Mouse (Mus musculus): ENCODE results near the gene Nfic. TPM values are rescaled to one million over a fixed set of nuclear protein-coding genes. Genes with fewer than 3 reads are reported as not detected.

Gene Nfic
- 10 to 100 TPM; 59.7 to 65.2 TPM for total RNA-seq (2023)

GRCm38 (mm10) chr10:81455181-81455895 lies at the start of gene Nfic:
Nfic (minus strand) TSS chr10:81455635.

GRCm38 (mm10) chr10:81500032-81500431 lies 44.6 kb upstream of the Nfic start, which contains the start of gene S1pr4:
S1pr4 (minus strand) TSS chr10:81500132.

GRCm38 (mm10) chr10:81496264-81496901 lies 40.9 kb upstream of the Nfic start, which contains the start of gene Ncln:
Ncln (minus strand) TSS chr10:81496392.

GRCm38 (mm10) chr10:81482533-81482889 lies 27.1 kb upstream of the Nfic start, which contains the start of gene Celf5:
Celf5 (minus strand) TSS chr10:81482709.

GRCm38 (mm10) chr10:81392781-81393185 lies 62.7 kb downstream of the Nfic start, which contains the start of gene Smim24:
Smim24 (plus strand) TSS chr10:81393051.

DNA sequence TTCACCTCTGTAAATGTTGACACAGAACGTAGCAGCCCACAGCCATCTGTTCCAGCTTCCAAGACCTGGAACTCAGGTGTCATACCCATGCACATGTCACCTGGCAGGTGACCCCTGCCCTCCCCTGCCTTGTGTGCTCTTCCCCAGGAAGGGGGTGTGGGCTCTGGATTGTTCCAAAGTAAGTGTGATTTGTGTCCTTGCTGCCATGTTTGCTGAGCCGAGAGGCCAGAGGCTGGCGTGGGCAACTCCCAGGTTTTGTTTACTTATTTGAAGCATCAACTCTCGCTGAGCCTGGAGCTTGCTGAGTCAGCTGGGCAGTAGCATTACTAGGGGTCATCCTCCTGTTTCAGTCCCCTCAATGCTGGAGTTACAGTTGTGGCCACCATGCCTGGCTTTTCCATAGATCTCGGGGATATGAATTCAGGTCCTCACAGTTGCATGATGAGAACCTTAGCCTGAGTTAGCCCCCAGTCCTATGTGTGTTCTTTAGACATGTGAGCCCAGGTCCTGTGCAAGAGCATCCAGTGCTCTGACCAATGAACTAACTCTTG lies 66.9 kb downstream of the Nfic start, which contains the start of gene Gm48552:
Gene Gm48552, plus strand, starts transcription at position 501 of the 551 bp plus-strand sequence.

DNA sequence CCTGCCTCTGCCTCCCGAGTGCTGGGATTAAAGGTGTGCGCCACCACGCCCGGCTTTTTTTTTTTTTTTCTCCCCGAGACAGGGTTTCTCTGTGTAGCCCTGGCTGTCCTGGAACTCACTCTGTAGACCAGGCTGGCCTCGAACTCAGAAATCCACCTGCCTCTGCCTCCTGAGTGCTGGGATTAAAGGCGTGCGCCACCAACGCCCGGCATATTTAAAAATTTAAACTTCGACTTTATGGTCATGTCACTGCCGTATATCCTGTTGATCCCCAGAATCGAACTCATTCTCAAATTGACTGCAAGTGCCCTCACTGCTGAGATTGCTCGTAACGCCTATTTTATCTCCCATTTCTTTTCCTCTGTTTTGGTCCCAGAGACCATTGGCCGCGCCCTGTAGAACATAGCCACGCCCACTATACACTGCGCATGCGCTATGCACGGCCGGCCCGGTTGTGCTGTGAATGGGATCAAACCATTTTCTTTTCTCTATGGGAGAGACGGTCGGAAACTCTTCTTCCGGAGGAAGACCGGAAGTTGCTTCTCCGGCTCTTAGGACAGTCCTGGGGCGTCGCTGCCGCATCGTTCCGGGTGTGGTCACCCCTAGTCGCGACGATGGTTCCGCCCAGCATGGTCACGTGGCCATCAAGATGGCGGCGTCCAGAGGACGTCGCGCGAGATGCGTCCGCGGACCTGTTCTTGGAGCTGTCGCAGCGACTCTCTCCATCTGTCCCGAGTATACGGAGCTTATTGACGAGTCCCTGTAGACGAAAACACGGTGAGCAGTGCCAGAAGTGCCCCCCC lies 71.4 kb downstream of the Nfic start, which contains the start of the genes Dohh and Gm48551:
Gene Dohh, plus strand, starts transcription at position 627 of the 803 bp plus-strand sequence.
Gene Gm48551, plus strand, starts transcription at position 665 of the 803 bp plus-strand sequence.

GRCm38 (mm10) chr10:81377793-81378552 lies 77.5 kb downstream of the Nfic start, which contains the start of gene Fzr1:
Fzr1 (minus strand) TSS chr10:81378516.

DNA sequence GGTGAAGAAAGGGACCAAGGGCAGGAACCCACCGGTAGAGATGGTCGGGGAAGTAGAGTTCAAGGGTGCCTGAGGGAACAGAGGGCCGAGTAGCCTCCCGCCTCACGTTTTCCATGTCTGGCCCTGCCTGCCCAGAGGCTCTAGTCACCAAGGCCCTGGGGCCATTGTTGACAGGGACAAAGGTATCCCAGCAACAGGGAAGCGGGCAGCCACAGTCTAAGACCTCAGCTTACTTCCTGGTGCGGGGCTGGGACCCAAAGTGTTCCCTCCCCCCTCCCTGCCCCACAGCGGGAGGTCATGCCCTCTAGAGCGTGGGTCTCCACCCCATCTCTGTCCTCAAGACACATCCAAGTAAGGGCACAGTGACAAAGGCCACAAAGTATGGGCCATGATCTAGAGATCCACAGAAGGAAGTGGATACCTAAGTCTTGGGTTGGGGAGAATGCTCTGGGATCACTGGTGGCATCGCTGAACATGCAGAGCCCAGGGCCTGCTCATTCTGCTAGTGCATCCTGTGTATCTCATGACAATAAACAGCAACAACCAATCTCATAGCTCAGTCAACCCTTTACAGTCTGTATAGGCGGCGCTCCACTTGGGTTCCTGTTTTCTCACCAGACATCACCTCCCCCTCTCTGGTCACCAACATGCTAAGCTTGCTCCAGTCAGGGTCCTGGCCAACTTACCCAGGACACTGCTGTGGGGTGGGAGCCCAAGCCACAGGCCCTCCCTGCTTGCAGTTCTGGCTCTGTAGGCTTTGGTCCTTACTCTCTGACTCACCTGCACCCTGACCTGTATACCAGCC lies 89.6 kb downstream of the Nfic start, which contains the start of gene 4930404N11Rik:
Gene 4930404N11Rik, minus strand, starts transcription at position 145 of the 805 bp plus-strand sequence.

DNA sequence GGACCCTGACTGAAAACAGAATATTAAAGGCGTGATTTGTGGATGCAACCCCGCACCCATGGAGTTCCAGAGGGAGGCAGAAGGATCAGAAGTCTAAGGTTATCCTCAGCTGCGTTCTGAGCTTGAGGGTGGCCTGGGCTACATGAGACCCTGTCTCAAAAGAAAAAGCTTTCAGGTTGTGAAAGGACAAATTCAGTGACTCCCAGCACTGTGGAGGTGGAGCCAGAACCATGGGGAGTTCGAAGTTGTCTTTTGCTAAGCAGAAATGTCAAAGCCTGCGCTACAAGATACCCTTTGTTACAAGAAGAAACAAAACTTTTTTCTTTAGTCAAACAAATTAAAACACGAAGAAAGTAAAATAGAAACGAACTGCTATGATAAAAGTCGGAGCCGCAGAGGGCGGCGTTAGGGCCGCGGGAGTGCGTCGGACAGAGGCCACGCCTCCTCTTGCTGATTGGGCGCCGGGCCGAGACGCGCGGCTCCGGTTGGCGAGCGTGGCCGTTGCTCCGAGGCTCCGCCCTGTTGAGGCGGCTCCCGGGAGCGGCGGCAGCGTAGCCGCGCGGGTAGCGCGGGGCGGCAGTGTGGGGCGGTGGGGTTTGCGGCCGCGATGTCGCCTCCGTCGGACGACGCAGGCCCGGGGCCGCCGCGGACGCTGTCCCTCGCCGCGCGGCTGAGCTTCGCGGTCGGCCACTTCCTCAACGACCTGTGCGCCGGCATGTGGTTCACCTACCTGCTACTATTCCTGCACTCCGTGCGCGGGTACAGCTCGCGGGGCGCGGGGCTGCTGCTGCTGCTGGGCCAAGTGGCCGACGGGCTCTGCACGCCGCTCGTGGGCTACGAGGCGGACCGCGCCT lies 98.2 kb downstream of the Nfic start, which contains the start of gene Mfsd12:
Gene Mfsd12, plus strand, starts transcription at position 501 of the 854 bp plus-strand sequence.

GRCm38 (mm10) chr10:81350351-81351063 lies 104.9 kb downstream of the Nfic start, which contains the start of gene Hmg20b:
Hmg20b (minus strand) TSS chr10:81350480.

Other genes with a start within 250 kb of the Nfic start
- not detected for gene Atcay, start 224.8 kb downstream of the Nfic start, total RNA-seq (2023)
- 1 to 10 TPM in 1 of 2 experiments, under 1 TPM in 1; 0.24 to 1.1 TPM for gene Zfr2, start 222.5 kb downstream of the Nfic start, total RNA-seq (2023)
- gene Matk, start 202.7 kb downstream of the Nfic start, total RNA-seq (2023): 10 to 100 TPM in 1 of 2 experiments, 1 to 10 TPM in 1; 5.1 to 10.3 TPM
- gene Mrpl54, start 188.7 kb downstream of the Nfic start, total RNA-seq (2023): 10 to 100 TPM; 33.8 to 41.6 TPM
- gene Apba3, start 188.7 kb downstream of the Nfic start, total RNA-seq (2023): 10 to 100 TPM; 26.1 to 28.4 TPM
- gene Tjp3, start 164.1 kb downstream of the Nfic start, total RNA-seq (2023): 1 to 10 TPM; 5.1 to 5.4 TPM
- gene Pip5k1c, start 162.7 kb downstream of the Nfic start, total RNA-seq (2023): 10 to 100 TPM; 92.2 TPM
- 10 to 100 TPM; 25.0 to 30.3 TPM for gene Cactin, start 134.5 kb downstream of the Nfic start, total RNA-seq (2023)
- under 1 TPM; 0.49 to 0.58 TPM for gene Tbxa2r, start 126.9 kb downstream of the Nfic start, total RNA-seq (2023)
- not detected for gene Gipc3, start 112.4 kb downstream of the Nfic start, total RNA-seq (2023)
- gene Hmg20b, start 105.2 kb downstream of the Nfic start, total RNA-seq (2023): 10 to 100 TPM; 41.7 to 57.4 TPM
- gene Mfsd12, start 98.1 kb downstream of the Nfic start, total RNA-seq (2023): 10 to 100 TPM; 16.0 to 20.4 TPM
- gene 4930404N11Rik, start 89.8 kb downstream of the Nfic start, total RNA-seq (2023): 1 to 10 TPM; 4.5 to 5.1 TPM
- gene Fzr1, start 77.1 kb downstream of the Nfic start, total RNA-seq (2023): 10 to 100 TPM; 49.9 to 55.8 TPM
- 10 to 100 TPM; 16.9 to 19.6 TPM for gene Dohh, start 71.2 kb downstream of the Nfic start, total RNA-seq (2023)
- gene Gm48551, start 71.2 kb downstream of the Nfic start, total RNA-seq (2023): 1 to 10 TPM in 1 of 2 experiments, under 1 TPM in 1; 0.35 to 1.0 TPM
- gene Gm48552, start 66.6 kb downstream of the Nfic start, total RNA-seq (2023): not detected
- 1 to 10 TPM; 5.6 to 9.3 TPM for gene Smim24, start 62.6 kb downstream of the Nfic start, total RNA-seq (2023)
- under 1 TPM in 1 of 2 experiments, not detected in 1; 0.46 TPM for gene Celf5, start 27.1 kb upstream of the Nfic start, total RNA-seq (2023)
- 100 to 1,000 TPM; 112 to 133 TPM for gene Ncln, start 40.8 kb upstream of the Nfic start, total RNA-seq (2023)
- 10 to 100 TPM; 68.9 to 87.5 TPM for gene S1pr4, start 44.5 kb upstream of the Nfic start, total RNA-seq (2023)
- gene Gna15, start 68.6 kb upstream of the Nfic start, total RNA-seq (2023): 10 to 100 TPM; 36.8 to 37.6 TPM
- gene Gna11, start 89.6 kb upstream of the Nfic start, total RNA-seq (2023): 10 to 100 TPM in 1 of 2 experiments, 1 to 10 TPM in 1; 9.7 to 13.9 TPM
- 100 to 1,000 TPM; 319 to 329 TPM for gene Aes, start 103.9 kb upstream of the Nfic start, total RNA-seq (2023)
- gene Tle2, start 118.9 kb upstream of the Nfic start, total RNA-seq (2023): 1 to 10 TPM; 1.1 to 1.9 TPM
- 1 to 10 TPM; 3.0 to 4.4 TPM for gene Tle6, start 145.4 kb upstream of the Nfic start, total RNA-seq (2023)
- gene BC025920, start 150.6 kb upstream of the Nfic start, total RNA-seq (2023): 1 to 10 TPM; 1.0 to 1.3 TPM
- 10 to 100 TPM; 13.2 to 14.2 TPM for gene Sirt6, start 172.2 kb upstream of the Nfic start, total RNA-seq (2023)
- 1 to 10 TPM; 1.1 to 1.6 TPM for gene Ankrd24, start 172.9 kb upstream of the Nfic start, total RNA-seq (2023)
- gene Gm10778, start 193.4 kb upstream of the Nfic start, total RNA-seq (2023): 1 to 10 TPM; 1.0 to 1.2 TPM
- 1 to 10 TPM; 3.5 to 5.1 TPM for gene Zfp433, start 249.2 kb upstream of the Nfic start, total RNA-seq (2023)